Mouse (Mus musculus): ENCODE results near the gene 1700021F05Rik.

The 1700021F05Rik gene

GRCm38 (mm10) chr10:43482021-43482420 is 58.8 kb downstream of the 1700021F05Rik start:
- DNase-seq (ENCODE audit: low read depth): no peak

GRCm38 (mm10) chr10:43481179-43481578 is 59.6 kb downstream of the 1700021F05Rik start:
- no peak for DNase-seq (ENCODE audit: low read depth)

- DNase-seq (ENCODE audit: low read depth): no peak
These were observed 60.5 kb downstream of the 1700021F05Rik start for GRCm38 (mm10) chr10:43480227-43480849.

GRCm38 (mm10) chr10:43479436-43480157 is 61.2 kb downstream of the 1700021F05Rik start:
- DNase-seq (ENCODE audit: low read depth): peak; percentile 91

DNA sequence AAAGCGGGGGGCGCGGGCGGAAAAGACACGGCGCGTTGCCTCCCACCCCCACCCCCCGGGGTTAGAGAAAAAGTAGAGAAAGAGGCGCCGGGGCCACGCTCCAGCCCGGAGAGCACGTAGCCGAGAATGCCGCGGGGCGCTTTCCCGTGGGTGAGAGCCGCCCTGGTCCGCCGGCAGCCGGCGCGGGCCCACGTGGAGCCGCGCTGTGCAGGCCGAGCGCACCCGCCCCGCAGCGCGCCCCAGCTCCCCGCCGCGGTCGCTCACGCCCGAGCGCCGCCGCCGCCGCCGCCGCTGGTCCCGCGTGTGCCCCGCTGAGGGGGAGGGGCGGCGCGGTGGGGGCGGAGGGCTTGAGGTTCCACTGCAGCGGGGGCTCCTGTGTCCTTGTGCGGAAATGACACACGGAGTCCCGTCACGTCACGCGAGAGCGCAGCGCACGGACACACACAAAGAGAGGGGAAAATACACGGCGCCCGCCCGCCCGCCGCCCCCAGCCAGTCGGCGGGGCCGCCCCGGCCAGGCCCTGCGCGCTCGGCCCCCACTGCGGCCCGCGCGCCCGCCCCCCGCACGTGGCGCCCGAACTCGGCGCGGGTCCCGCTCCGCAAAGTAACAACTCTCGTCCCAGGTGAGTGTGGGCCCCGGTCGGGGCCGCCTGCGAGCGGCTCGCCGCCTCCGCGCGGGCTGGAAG is 61.9 kb downstream of the 1700021F05Rik start, which contains the start of gene Bend3:
Bend3 (plus strand) TSS at position 81 of the 685 bp plus-strand sequence.
- DNase-seq (ENCODE audit: low read depth): peak; percentile 73

DNA sequence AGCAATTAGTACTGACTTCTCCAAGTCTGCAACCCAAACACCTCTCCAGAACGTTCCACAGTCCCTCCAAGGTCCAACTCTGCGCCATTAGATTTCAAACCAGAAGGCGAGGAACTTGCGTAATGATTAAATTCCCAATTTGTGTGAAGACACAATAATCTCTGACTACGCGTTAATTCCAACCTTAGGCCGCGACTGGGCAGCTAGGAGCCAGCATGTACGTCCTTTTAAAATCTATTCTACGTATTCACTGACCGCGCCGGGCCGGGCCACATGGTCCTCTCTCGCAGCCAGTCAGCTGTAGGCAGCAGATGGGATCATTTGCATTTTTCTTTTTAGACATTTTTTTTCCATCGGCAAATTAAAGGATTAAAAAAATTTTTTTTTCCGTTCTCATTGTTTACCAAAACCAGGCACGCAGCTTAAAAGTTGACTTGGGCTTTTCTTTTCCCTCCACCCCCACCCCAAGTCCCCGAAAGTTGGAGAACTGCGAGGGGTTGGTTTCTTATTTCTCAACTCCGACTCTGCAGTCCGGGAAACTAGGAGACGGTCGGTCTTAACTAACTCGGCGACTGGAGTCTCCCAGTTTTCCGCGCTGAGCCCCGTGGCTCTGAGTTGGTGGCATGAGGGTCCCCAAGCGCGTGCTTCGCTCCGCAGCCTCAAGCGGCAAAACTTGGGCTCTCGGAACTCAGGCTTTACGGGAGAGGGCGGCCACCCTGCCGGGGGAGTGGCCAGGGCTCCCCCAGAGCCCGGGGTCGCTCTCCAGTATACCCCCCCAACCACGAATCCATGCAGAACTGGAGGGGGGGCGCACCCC is 62.7 kb downstream of the 1700021F05Rik start:
- peak; percentile 42 for DNase-seq (ENCODE audit: low read depth)

- no peak for DNase-seq (ENCODE audit: low read depth)
These were observed 63.3 kb downstream of the 1700021F05Rik start for GRCm38 (mm10) chr10:43477459-43477858.

DNA sequence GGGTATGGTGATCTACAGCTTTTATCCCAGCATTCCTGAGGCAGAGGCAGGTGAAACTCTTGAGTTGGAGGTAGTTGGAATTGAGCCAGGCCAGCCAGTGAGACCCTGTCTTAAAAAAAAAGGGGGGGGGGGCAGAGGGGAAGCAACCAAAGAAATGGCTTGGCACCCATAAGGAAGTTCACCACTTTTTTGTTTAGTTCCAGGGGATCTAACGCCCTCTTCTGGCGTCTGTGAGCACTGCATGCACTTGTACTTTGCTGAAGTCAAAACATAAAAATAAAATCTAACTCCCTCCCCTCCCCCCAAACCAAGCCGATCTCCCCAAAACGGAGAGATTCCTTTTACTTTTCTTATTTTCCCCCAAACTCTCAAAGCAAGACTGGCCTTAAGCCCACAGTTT is 65.4 kb downstream of the 1700021F05Rik start:
- DNase-seq (ENCODE audit: low read depth): peak; percentile 63

Measured in naive thymus-derived CD4-positive, alpha-beta T cell, adult 2 months (primary cell).